Mouse (Mus musculus) stomach, embryonic 15.5 days (tissue): Measurements from ENCODE around the gene Gm21954. TPM values are rescaled to one million over a fixed set of nuclear protein-coding genes. Genes with fewer than 3 reads are reported as not detected.

Source experiments
- polyA plus RNA-seq: library from polyadenylated mRNA; unstranded; fragments of >200 nt; fragmentation: Nextera tagmentation; extraction: Ambion mirVana; gene quantifications from 2 replicates; pipeline ENCODE4 v1.2.1, GENCODE M21; 2015

Gene Gm21954
- polyA plus RNA-seq, 1 experiment from 2014 or later = not detected

Other genes starting within 250 kb of the Gm21954 start
- 12.6 and 13.4 TPM in 2 replicates for gene Dclk1, start 229.8 kb downstream of the Gm21954 start, polyA plus RNA-seq